Mouse (Mus musculus) layer of hippocampus, adult 2 months (tissue): Measurements from ENCODE around the gene Jmjd1c. TPM values are rescaled to one million over a fixed set of nuclear protein-coding genes. Genes with fewer than 3 reads are reported as not detected.
"Not testable (repeated sequence)": the region's sequence is repeated elsewhere in the genome, so short reads cannot be mapped to it uniquely, and the experiment has no call there.

Experiments
- DNase-seq, 2 experiments: peaks; one replicate each; pipeline ENCODE4 v3.0.0; 2022; ENCODE audit warnings: low spot score in 2 of 2
- H3K27ac ChIP-seq: fragments of 200-600 bp; 2 replicates; pipeline ENCODE4 v1.8.1; 2022
- H3K4me3 ChIP-seq: fragments of 200-600 bp; 2 replicates; pipeline ENCODE4 v1.8.1; 2022; ENCODE audit warnings: mild to moderate bottlenecking
- CTCF ChIP-seq: fragments of 200-600 bp; conservative IDR thresholded peaks from 2 replicates; pipeline ENCODE4 v1.8.1; 2022; ENCODE audit warnings: antibody characterized with exemption, mild to moderate bottlenecking, moderate library complexity
- total RNA-seq, 2 experiments: library from RNA; stranded (reverse); gene quantifications; 2 replicates each; pipeline ENCODE4 v1.2.3; 2021

The Jmjd1c gene
- total RNA-seq, 2 experiments from 2014 or later, result 106 to 111 TPM

DNA sequence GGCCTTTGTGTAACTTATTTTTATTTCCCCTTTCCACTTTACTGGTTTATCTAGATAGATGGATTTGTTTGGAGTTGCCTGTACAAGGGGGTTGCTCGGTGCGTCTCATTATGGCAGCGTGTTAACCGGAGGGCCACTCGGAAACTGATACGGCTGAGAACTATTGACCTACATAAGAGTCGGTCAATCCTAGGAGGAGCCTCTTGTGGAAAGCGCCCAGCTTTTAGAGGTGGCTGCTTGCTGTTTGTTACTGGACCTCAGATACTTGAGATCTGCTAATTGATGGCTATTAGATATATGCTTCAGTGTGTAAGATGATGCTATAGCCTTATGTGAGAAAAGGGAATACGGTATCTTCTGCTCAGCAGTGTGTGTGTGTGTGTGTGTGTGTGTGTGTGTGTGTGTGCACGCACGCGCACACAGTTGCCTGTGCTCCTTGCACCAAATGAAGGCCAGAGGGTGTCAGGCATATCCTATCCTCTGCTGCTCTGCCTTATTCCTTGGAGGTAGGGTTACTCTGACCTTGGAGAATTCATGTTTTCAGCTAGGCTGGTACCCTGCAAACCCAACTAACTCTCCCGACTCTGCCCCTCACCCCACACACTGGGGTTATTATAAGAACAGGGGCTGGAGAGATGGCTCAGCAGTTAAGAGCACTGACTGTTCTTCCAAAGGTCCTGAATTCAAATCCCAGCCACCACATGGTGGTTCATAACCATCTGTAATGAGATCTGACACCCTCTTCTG lies 3.4 kb downstream of the Jmjd1c start:
- peak overlapping the region; percentile 94 for H3K4me3 ChIP-seq
- peak overlapping the region; percentile 100; the same call in 1 of the 2 replicates for H3K27ac ChIP-seq
- no peak for DNase-seq
- no peak for TF ChIP-seq CTCF

DNA sequence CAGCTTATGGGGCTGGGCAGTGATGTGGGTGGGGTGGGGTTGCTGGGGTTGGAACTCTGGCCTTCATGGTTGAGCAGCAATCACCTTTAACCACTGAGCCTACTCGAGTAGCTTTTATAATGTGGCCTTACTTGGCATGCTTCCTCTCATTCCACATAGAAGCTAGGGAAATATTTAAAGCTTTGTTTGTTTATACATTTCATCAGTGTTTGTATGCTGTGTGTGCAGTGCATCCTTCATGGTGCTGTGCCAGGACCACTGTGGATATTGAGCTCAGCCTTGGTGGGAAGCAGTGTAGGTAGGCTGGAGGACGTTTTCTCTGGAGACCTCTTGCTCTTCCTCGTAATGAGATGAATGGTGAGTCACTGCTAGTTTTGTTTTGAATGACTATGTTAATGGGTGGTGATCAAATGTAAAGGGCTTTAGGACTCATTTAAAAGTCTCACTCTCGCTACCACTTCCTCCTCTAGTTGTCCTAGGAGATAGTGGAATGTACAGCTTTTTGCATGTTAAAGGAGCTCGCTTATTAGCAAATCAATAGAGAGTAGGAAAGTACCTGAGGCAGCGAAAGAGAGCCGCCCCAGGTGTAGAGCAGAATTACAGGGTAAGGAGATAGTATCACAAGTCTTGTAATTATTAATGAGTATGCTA lies 4.2 kb downstream of the Jmjd1c start:
- peak overlapping the region; percentile 0; the same call in 1 of the 2 replicates for H3K4me3 ChIP-seq
- TF ChIP-seq CTCF, result peak; percentile 17; the same call in 1 of the 2 replicates

DNA sequence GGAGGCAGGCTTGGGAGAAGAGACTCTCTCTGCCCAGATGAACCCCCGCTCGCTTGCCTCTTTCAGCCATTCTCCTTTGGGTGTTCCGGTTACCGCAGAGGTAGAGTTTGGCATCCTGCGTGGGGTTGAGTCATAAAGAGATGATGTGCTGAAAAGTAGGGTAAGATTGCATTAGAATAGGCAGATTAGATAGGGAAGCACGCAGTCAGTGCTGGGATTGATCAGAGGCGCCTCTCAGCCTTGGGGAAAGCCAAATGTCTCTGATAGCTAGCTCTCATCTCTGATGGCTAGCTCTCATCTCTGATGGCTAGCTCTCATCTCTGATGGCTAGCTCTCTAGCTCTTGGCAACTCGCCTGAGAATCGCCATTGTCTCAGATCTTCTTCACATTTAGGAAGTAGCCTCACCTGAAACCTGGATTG lies 4.9 kb downstream of the Jmjd1c start:
- no peak for TF ChIP-seq CTCF
- Histone ChIP-seq H3K27ac (0 out of 2 replicates have a peak overlapping the region, but pooled peaks have one; percentile 28), H3K4me3 (no peak overlapping the region)
- no peak for DNase-seq

More for the DNA sequence above, 4.2 kb downstream of the Jmjd1c start:
- no peak for DNase-seq
- 0 out of 2 replicates have a peak overlapping the region, but pooled peaks have one; percentile 3 for H3K27ac ChIP-seq

GRCm38 (mm10) chr10:67104543-67104942 lies 8.6 kb downstream of the Jmjd1c start:
- H3K27ac ChIP-seq, result 0 out of 2 replicates have a peak overlapping the region, but pooled peaks have one; percentile 18
- DNase-seq, result no peak
- no peak overlapping the region for H3K4me3 ChIP-seq
- no peak for TF ChIP-seq CTCF

DNA sequence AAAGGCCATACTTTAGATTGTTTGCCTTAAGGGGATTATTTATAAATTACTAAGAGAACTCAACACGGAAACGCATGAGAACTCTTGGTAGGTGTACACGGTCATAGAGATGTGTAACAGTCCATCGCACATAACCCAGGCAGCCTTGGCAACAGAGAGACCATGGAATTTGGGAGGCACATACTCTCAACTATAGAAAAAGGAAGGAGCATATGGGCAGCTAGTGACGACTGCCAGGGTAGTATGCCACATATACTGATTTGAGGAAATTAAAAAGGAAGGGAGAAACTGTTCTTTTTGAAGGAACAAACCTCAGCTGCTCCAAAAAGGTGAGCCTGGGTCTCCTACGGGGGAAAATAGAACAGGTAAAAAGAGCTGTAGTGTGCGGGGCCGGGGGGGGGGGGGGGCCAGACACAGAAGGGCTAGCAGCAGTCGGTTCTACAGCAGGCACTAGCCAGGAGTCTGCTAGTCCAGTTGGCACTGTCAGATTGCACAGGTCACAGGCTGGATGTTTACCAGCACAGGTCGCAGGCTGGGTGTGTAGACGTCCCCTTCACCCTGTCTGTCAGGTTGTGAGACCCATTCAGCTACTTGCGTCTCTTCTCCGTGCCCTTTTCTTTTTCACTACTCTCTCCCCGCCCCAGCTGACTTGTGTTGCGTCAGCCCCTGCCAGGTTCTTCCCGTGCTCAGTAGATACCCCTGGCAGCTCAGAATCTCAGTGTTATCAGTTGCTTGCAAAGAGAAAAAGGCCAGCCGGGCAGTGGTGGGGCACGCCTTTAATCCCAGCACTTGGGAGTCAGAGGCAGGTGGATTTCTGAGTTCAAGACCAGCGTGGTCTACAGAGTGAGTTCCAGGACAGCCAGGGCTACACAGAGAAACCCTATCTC lies 9.6 kb downstream of the Jmjd1c start:
- no peak for DNase-seq
- H3K4me3 ChIP-seq, result no peak overlapping the region
- TF ChIP-seq CTCF, result no peak
- H3K27ac ChIP-seq, result no peak overlapping the region

- Histone ChIP-seq H3K4me3 (no peak overlapping the region), H3K27ac (peak overlapping the region; percentile 5; the same call in 1 of the 2 replicates)
- TF ChIP-seq CTCF, result no peak
- no peak for DNase-seq
These were observed 10.5 kb downstream of the Jmjd1c start for GRCm38 (mm10) chr10:67106400-67106799.

DNA sequence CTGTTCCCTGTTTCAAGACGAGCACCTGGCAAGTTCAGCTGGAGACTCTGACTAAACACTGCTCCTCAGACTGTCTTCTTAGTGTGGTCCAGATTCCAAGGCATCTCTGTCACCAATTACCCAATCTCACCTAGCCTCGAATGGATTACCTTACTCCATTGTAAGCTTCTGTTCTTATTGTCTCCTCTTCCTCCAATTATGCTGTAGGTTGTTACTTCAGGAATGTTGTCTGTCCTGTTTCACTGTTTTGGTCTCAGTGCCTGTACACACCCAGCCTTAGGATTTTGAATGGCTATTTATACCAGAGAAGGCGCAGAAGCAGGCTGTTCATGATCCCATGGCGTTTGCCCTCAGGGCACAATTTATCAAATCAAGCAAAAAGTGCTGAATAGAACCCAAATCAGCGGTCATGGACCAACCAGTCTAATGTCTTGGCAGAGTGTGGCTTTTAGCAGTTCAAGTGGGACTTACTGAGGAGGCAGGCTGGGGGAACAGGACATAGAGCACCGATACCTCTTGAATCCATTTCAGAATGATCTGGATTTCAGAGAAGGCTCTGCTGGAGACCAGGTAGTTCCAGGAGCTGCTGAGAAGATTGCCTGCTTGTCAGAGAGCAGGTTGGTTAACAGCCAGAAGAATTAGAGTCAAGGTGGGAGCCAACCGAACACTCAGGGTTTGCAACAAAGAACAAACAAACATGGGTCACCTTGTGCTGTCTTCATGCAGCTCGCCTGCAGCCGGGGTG lies 11.3 kb downstream of the Jmjd1c start:
- TF ChIP-seq CTCF, result no peak
- H3K27ac ChIP-seq, result peak overlapping the region; percentile 5; the same call in 1 of the 2 replicates

DNA sequence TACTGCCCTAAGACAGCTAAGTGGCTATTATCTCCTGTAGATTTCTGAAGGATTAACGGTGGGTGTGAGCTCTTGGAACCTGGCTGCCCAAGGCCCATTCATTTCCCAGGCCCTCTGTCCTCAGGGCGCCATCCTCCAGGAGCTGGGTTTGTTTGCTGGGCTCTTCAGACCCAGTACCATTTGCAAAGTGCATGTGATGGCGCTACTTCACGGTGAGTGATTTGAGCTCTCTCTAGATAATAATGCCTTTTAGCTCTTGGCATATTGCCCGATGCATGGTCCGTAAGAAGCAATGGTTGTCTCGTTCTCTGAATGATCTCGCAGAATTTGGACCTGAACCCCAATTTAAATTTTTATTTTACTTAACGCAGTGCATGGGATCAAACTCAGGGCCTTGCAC lies 12.2 kb downstream of the Jmjd1c start:
- Histone ChIP-seq H3K4me3 (no peak overlapping the region), H3K27ac (peak overlapping the region; percentile 3; the same call in 1 of the 2 replicates)
- TF ChIP-seq CTCF, result no peak
- no peak for DNase-seq

More for the DNA sequence above, 11.3 kb downstream of the Jmjd1c start:
- H3K4me3 ChIP-seq, result no peak overlapping the region
- no peak for DNase-seq

DNA sequence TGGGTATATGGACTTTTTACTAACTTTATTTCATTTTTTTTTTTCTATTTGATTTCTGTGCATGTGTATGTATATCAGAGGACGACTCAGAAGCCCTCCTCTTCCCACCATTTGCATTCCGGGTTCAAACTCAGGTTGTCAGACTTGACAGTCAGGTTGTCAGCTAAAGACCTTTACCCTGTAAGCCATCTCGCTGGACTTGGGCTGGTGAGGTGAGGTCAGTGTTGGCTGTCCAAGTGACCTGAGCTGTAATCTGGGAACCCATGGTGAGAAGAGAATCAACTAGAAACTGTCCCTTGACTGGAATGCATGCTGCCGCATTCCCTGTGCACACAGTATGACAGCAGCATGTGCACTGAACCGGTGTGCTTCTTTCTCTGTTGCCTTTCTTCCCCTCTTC lies 13.7 kb downstream of the Jmjd1c start:
- no peak for TF ChIP-seq CTCF
- Histone ChIP-seq H3K4me3 (no peak overlapping the region), H3K27ac (no peak overlapping the region)
- no peak for DNase-seq

- DNase-seq, result no peak
- no peak for TF ChIP-seq CTCF
- Histone ChIP-seq H3K4me3 (no peak overlapping the region), H3K27ac (peak overlapping the region; percentile 14; the same call in 1 of the 2 replicates)
These were observed 15.3 kb downstream of the Jmjd1c start for GRCm38 (mm10) chr10:67111044-67111798.

- H3K27ac ChIP-seq, result peak overlapping the region; percentile 14; the same call in 1 of the 2 replicates
- DNase-seq, result no peak
- no peak overlapping the region for H3K4me3 ChIP-seq
- no peak for TF ChIP-seq CTCF
These were observed 15.9 kb downstream of the Jmjd1c start for GRCm38 (mm10) chr10:67111799-67112177.

GRCm38 (mm10) chr10:67112967-67113366 lies 17.0 kb downstream of the Jmjd1c start:
- H3K27ac ChIP-seq, DNase-seq, H3K4me3 ChIP-seq: not testable (repeated sequence)
